Mouse (Mus musculus) limb, embryonic 11.5 days (tissue): ENCODE data around the gene Sipa1. TPM values are rescaled to one million over a fixed set of nuclear protein-coding genes. Genes with fewer than 3 reads are reported as not detected.
"Not testable (repeated sequence)": the region's sequence is repeated elsewhere in the genome, so short reads cannot be mapped to it uniquely, and the experiment has no call there.

Experiments
- ATAC-seq: fragments of 200-750 bp; cut with Nextera tagmentation; 2 replicates; pipeline ENCODE4 v1.8.0; 2017; ENCODE audit warnings: low read depth; ENCODE audit not compliant: insufficient number of reproducible peaks, low FRiP score, low TSS enrichment
- DNase-seq: peaks from one replicate; pipeline ENCODE4 v3.0.0-alpha.2; 2015; ENCODE audit warnings: low spot score
- H3K27ac ChIP-seq: fragments of 300-500 bp; sonication (generic); replicated peaks from 2 replicates; pipeline ENCODE4 v1.5.1; 2014; ENCODE audit warnings: low read depth, mild to moderate bottlenecking, low read length
- H3K27me3 ChIP-seq: fragments of 300-500 bp; sonication (generic); 2 replicates; pipeline ENCODE4 v1.6.1; 2014; ENCODE audit warnings: mild to moderate bottlenecking, low read length, mixed read lengths; ENCODE audit not compliant: control insufficient read depth, insufficient read depth
- H3K36me3 ChIP-seq: fragments of 300-500 bp; sonication (generic); 2 replicates; pipeline ENCODE4 v1.6.1; 2014; ENCODE audit warnings: mild to moderate bottlenecking, low read length, moderate library complexity, mixed read lengths; ENCODE audit not compliant: control insufficient read depth, insufficient read depth
- H3K4me1 ChIP-seq: fragments of 300-500 bp; sonication (generic); 2 replicates; pipeline ENCODE4 v1.6.1; 2014; ENCODE audit warnings: low read length, mixed read lengths; ENCODE audit not compliant: control insufficient read depth, insufficient read depth
- H3K4me2 ChIP-seq: fragments of 300-500 bp; sonication (generic); 2 replicates; pipeline ENCODE4 v1.6.1; 2014; ENCODE audit warnings: low read depth, mild to moderate bottlenecking, moderate library complexity; ENCODE audit not compliant: severe bottlenecking
- H3K4me3 ChIP-seq: fragments of 300-500 bp; sonication (generic); 2 replicates; pipeline ENCODE4 v1.5.1; 2014; ENCODE audit warnings: low read depth, low read length
- H3K9ac ChIP-seq: fragments of 300-500 bp; sonication (generic); 2 replicates; pipeline ENCODE4 v1.6.1; 2014; ENCODE audit warnings: mild to moderate bottlenecking, low read length
- H3K9me3 ChIP-seq: fragments of 300-500 bp; sonication (generic); 2 replicates; pipeline ENCODE4 v1.6.1; 2016; ENCODE audit warnings: low read length; ENCODE audit not compliant: control insufficient read depth
- WGBS: fragments of 180-500 bp; shearing (Covaris S2); extraction: QIAGEN DNeasy Blood & Tissue Kit; methylation state at CpG from one replicate; pipeline ENCODE4 v1.1.7; 2014; 5-methylcytosine and 5-hydroxymethylcytosine counted together
- polyA plus RNA-seq: library from polyadenylated mRNA; unstranded; fragments of >200 nt; fragmentation: Nextera tagmentation; extraction: Ambion mirVana; gene quantifications from 2 replicates; pipeline ENCODE4 v1.2.1, GENCODE M21; 2014

Gene Sipa1
- polyA plus RNA-seq, 1 experiment from 2014 or later = 19.0 TPM

- Histone ChIP-seq H3K9ac (peak overlapping the region; percentile 86), H3K36me3 (peaks cover 29% of the 10 kb centered on the region), H3K4me1 (peaks cover 32% of the 10 kb centered on the region), H3K27me3 (no peaks in the 10 kb centered on the region), H3K27ac (peak overlapping the region; percentile 83), H3K4me3 (peak overlapping the region; percentile 96), H3K9me3 (no peaks in the 10 kb centered on the region), H3K4me2 (peak overlapping the region; percentile 99)
- peak; percentile 83 for DNase-seq
- WGBS = 14% methylated on average over 42 of the region's 42 CpGs
- ATAC-seq = peak; percentile 52
Observed at GRCm38 (mm10) chr19:5689565-5690342, 26.2 kb upstream of the Sipa1 start.

GRCm38 (mm10) chr19:5689088-5689428 is 25.6 kb upstream of the Sipa1 start:
- H3K4me3 ChIP-seq = peak overlapping the region; percentile 96
- ATAC-seq (no peak), DNase-seq (no peak)
- H3K9me3 ChIP-seq = no peaks in the 10 kb centered on the region
- peak overlapping the region; percentile 99 for H3K4me2 ChIP-seq
- no peaks in the 10 kb centered on the region for H3K27me3 ChIP-seq
- WGBS = 1% methylated on average over 7 of the region's 7 CpGs
- H3K27ac ChIP-seq = peak overlapping the region; percentile 83
- peak overlapping the region; percentile 86 for H3K9ac ChIP-seq
- H3K36me3 ChIP-seq = peaks cover 30% of the 10 kb centered on the region
- peaks cover 32% of the 10 kb centered on the region for H3K4me1 ChIP-seq

- peak within 1 kb of the TSS; percentile 96 for H3K4me3 ChIP-seq
- H3K4me1 ChIP-seq = peaks cover 32% of the 10 kb centered on the region
- peak within 1 kb of the TSS; percentile 86 for H3K9ac ChIP-seq
- under 1% methylated on average over 68 of the region's 69 CpGs for WGBS
- peak within 1 kb of the TSS; percentile 99 for H3K4me2 ChIP-seq
- peak; percentile 95 for DNase-seq
- peaks cover 30% of the 10 kb centered on the region for H3K36me3 ChIP-seq
- peak; percentile 89 for ATAC-seq
- no peaks in the 10 kb centered on the region for H3K27me3 ChIP-seq
- peak within 1 kb of the TSS; percentile 83 for H3K27ac ChIP-seq
- H3K9me3 ChIP-seq = no peaks in the 10 kb centered on the region
Observed at GRCm38 (mm10) chr19:5688200-5689087, 24.9 kb upstream of the Sipa1 start, which contains the start of the genes Map3k11 and Pcnx3. TSS of gene Map3k11 (plus strand) at chr19:5688742. TSS of gene Pcnx3 (minus strand) at chr19:5688908.

- WGBS = 22% methylated on average over 9 of the region's 9 CpGs
- H3K27me3 ChIP-seq = no peaks in the 10 kb centered on the region
- H3K36me3 ChIP-seq = peaks cover 32% of the 10 kb centered on the region
- DNase-seq = no peak
- H3K9ac ChIP-seq = peak overlapping the region; percentile 75
- H3K27ac ChIP-seq = peak overlapping the region; percentile 83; the same call in 1 of the 2 replicates
- peak overlapping the region; percentile 96 for H3K4me3 ChIP-seq
- peaks cover 32% of the 10 kb centered on the region for H3K4me1 ChIP-seq
- H3K9me3 ChIP-seq = no peaks in the 10 kb centered on the region
- no peak for ATAC-seq
- peak overlapping the region; percentile 99 for H3K4me2 ChIP-seq
Observed at GRCm38 (mm10) chr19:5687738-5688137, 24.2 kb upstream of the Sipa1 start.

- H3K27me3 ChIP-seq, DNase-seq, H3K27ac ChIP-seq, H3K9me3 ChIP-seq, ATAC-seq, H3K4me3 ChIP-seq: not testable (repeated sequence)
- H3K4me1 ChIP-seq = peaks cover 26% of the 10 kb centered on the region
- peaks cover 31% of the 10 kb centered on the region for H3K36me3 ChIP-seq
- H3K9ac ChIP-seq = peak overlapping the region; percentile 75; the same call in 1 of the 2 replicates
- H3K4me2 ChIP-seq = peak overlapping the region; percentile 99; the same call in 1 of the 2 replicates
- 97% methylated on average over 12 of the region's 12 CpGs for WGBS
Observed at GRCm38 (mm10) chr19:5686954-5687353, 23.4 kb upstream of the Sipa1 start.

- DNase-seq (no peak), ATAC-seq (no peak)
- H3K36me3 ChIP-seq = peaks cover 31% of the 10 kb centered on the region
- no peak overlapping the region for H3K9ac ChIP-seq
- no peaks in the 10 kb centered on the region for H3K27me3 ChIP-seq
- no peak overlapping the region for H3K4me3 ChIP-seq
- H3K4me2 ChIP-seq = no peak overlapping the region
- H3K9me3 ChIP-seq = no peaks in the 10 kb centered on the region
- WGBS = 92% methylated on average over 13 of the region's 13 CpGs
- H3K4me1 ChIP-seq = peaks cover 21% of the 10 kb centered on the region
- H3K27ac ChIP-seq = no peak overlapping the region
Observed at GRCm38 (mm10) chr19:5686437-5686836, 22.9 kb upstream of the Sipa1 start.

- Histone ChIP-seq H3K9me3 (no peaks in the 10 kb centered on the region), H3K36me3 (peaks cover 28% of the 10 kb centered on the region), H3K27ac (no peak overlapping the region), H3K4me1 (peaks cover 15% of the 10 kb centered on the region), H3K4me2 (no peak overlapping the region), H3K27me3 (no peaks in the 10 kb centered on the region), H3K4me3 (no peak overlapping the region), H3K9ac (no peak overlapping the region)
- ATAC-seq (no peak), DNase-seq (no peak)
- 97% methylated on average over 11 of the region's 11 CpGs for WGBS
Observed at GRCm38 (mm10) chr19:5685861-5686260, 22.4 kb upstream of the Sipa1 start.

GRCm38 (mm10) chr19:5685431-5685830 is 21.9 kb upstream of the Sipa1 start:
- H3K4me3 ChIP-seq = no peak overlapping the region
- no peak overlapping the region for H3K4me2 ChIP-seq
- ATAC-seq (no peak), DNase-seq (no peak)
- H3K9me3 ChIP-seq = no peaks in the 10 kb centered on the region
- no peaks in the 10 kb centered on the region for H3K27me3 ChIP-seq
- no peak overlapping the region for H3K27ac ChIP-seq
- 95% methylated on average over 19 of the region's 19 CpGs for WGBS
- H3K9ac ChIP-seq = no peak overlapping the region
- peaks cover 29% of the 10 kb centered on the region for H3K36me3 ChIP-seq
- peaks cover 11% of the 10 kb centered on the region for H3K4me1 ChIP-seq
